Mouse (Mus musculus) myocyte (in vitro differentiated cells): ENCODE data around the gene Mylip. TPM values are rescaled to one million over a fixed set of nuclear protein-coding genes. Genes with fewer than 3 reads are reported as not detected.

Experiments used
- H3K27me3 ChIP-seq: one replicate; pipeline ENCODE4 v1.6.1; 2011; ENCODE audit not compliant: control insufficient read depth, insufficient read depth, insufficient read length
- H3K36me3 ChIP-seq: one replicate; pipeline ENCODE4 v1.6.1; 2011; ENCODE audit not compliant: control insufficient read depth, insufficient read depth
- H3K4me2 ChIP-seq: one replicate; pipeline ENCODE4 v1.6.1; 2011; ENCODE audit warnings: low read depth, control low read depth
- H3K4me3 ChIP-seq: one replicate; pipeline ENCODE4 v1.5.1; 2011; ENCODE audit warnings: mild to moderate bottlenecking, control low read depth, moderate library complexity
- H3K79me2 ChIP-seq: one replicate; pipeline ENCODE4 v1.6.1; 2011; ENCODE audit not compliant: control insufficient read depth, insufficient read depth
- H3ac ChIP-seq: one replicate; pipeline ENCODE4 v1.6.1; 2011; ENCODE audit not compliant: control insufficient read depth, insufficient read length
- CEBPB ChIP-seq: IDR thresholded peaks from 2 replicates; pipeline ENCODE4 v1.6.1; 2011; ENCODE audit warnings: mild to moderate bottlenecking, moderate library complexity; ENCODE audit not compliant: poor library complexity, insufficient read depth, severe bottlenecking
- E2F4 ChIP-seq: IDR thresholded peaks from one replicate; pipeline ENCODE4 v1.6.1; 2011; ENCODE audit warnings: mild to moderate bottlenecking, control low read depth, moderate library complexity; ENCODE audit not compliant: insufficient read depth
- MAX ChIP-seq: IDR thresholded peaks from one replicate; pipeline ENCODE4 v1.6.1; 2011; ENCODE audit warnings: low read depth, mild to moderate bottlenecking, control low read depth
- MYOD1 ChIP-seq, 3 experiments: IDR thresholded peaks; one replicate each; pipeline ENCODE4 v1.6.1; 2011; ENCODE audit warnings: control low read depth in 2 of 3, low read depth in 2 of 3, mild to moderate bottlenecking in 2 of 3, moderate library complexity in 1 of 3; ENCODE audit not compliant: insufficient read length in 2 of 3, control insufficient read depth in 1 of 3
- MYOG ChIP-seq, 3 experiments: IDR thresholded peaks; one replicate each; pipeline ENCODE4 v1.6.1; 2011; ENCODE audit warnings: control low read depth in 2 of 3, low read depth in 2 of 3, mild to moderate bottlenecking in 2 of 3; ENCODE audit not compliant: insufficient read length in 2 of 3, control insufficient read depth in 1 of 3, insufficient read depth in 1 of 3
- POLR2A ChIP-seq: IDR thresholded peaks from one replicate; pipeline ENCODE4 v1.6.1; 2011; ENCODE audit warnings: low read depth, mild to moderate bottlenecking, control low read depth, moderate library complexity; ENCODE audit not compliant: insufficient read length
- POLR2AphosphoS2 ChIP-seq: IDR thresholded peaks from one replicate; pipeline ENCODE4 v1.6.1; 2011; ENCODE audit warnings: low read depth, control low read depth; ENCODE audit not compliant: insufficient read length
- REST ChIP-seq: IDR thresholded peaks from one replicate; pipeline ENCODE4 v1.6.1; 2011; ENCODE audit warnings: mild to moderate bottlenecking, control low read depth, moderate library complexity; ENCODE audit not compliant: insufficient read depth, insufficient read length
- SRF ChIP-seq: IDR thresholded peaks from one replicate; pipeline ENCODE4 v1.6.1; 2011; ENCODE audit warnings: low read depth; ENCODE audit not compliant: control insufficient read depth, insufficient read length
- TCF12 ChIP-seq: IDR thresholded peaks from one replicate; pipeline ENCODE4 v1.6.1; 2011; ENCODE audit warnings: mild to moderate bottlenecking, control low read depth; ENCODE audit not compliant: poor library complexity, insufficient read depth, severe bottlenecking
- TCF3 ChIP-seq: IDR thresholded peaks from one replicate; pipeline ENCODE4 v1.6.1; 2011; ENCODE audit warnings: low read depth, control low read depth; ENCODE audit not compliant: insufficient read length
- USF1 ChIP-seq: IDR thresholded peaks from one replicate; pipeline ENCODE4 v1.6.1; 2011; ENCODE audit warnings: low read depth, mild to moderate bottlenecking, control low read depth, moderate library complexity
- polyA plus RNA-seq: library from polyadenylated mRNA; unstranded; fragments of >200 nt; fragmentation: generic; extraction: Trizol; gene quantifications from one replicate; pipeline ENCODE4 v1.2.1, GENCODE M21; 2012; ENCODE audit warnings: missing spikeins

Mylip gene
- polyA plus RNA-seq, 1 experiment, result 8.3 TPM

DNA sequence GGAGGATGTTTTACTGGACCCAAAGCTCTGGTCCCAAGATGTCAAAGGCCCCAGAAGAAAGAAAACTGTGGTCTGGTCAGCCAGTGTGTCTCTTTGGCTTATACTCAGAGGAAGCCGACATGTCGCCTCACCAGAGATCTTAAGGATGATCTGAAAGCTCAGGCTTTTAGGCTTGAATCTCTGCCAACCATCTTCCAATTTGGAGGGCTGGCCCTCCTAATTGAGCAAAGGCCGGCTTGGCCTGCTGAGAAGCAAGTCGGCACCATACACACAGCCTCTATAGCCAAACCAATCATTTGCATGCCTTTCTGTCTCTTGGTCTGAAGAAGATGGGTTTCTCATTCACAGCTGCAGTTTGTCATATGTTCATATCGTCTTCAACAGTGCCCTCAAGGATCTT, 33.2 kb downstream of the Mylip start:
- H3K79me2 ChIP-seq, result no peaks in the 10 kb centered on the region
- TF ChIP-seq MAX, result no peak
- TF ChIP-seq MYOG (IDR thresholded peaks at IDR 0.05; ENCODE audit: control insufficient read depth in 1 of 3, insufficient read depth in 1 of 3, insufficient read length in 2 of 3, low read depth in 2 of 3), result no peak
- TF ChIP-seq TCF12, result no peak
- H3K27me3 ChIP-seq, result no peaks in the 10 kb centered on the region
- H3K4me2 ChIP-seq, result no peak overlapping the region
- H3K36me3 ChIP-seq, result no peaks in the 10 kb centered on the region
- no peak overlapping the region for H3K4me3 ChIP-seq
- H3ac ChIP-seq, result no peak overlapping the region

DNA sequence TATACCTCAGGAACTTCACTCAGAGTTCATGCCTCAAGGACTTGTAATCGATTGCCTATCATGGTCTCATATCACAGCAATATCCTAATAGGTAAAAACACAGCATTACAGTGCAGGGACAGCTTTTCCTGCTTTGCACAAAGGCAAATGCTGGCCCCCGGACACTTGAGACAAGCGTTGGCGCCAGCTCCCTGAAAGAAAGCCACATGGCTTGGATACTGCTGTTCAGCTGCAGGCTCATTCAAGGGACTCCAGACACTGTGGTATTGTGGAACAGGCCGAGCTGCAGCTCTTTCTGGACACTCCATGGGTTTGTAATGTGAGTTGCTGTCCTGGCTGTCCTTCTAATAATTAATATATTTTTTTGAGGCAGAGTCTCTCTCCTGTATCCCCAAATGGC, 34.4 kb downstream of the Mylip start:
- no peak overlapping the region for H3K4me2 ChIP-seq
- H3K4me3 ChIP-seq, result no peak overlapping the region
- TF ChIP-seq USF1 (no peak), CEBPB (no peak), MAX (no peak)
- no peaks in the 10 kb centered on the region for H3K27me3 ChIP-seq
- no peaks in the 10 kb centered on the region for H3K36me3 ChIP-seq
- no peak overlapping the region for H3ac ChIP-seq
- no peaks in the 10 kb centered on the region for H3K79me2 ChIP-seq

DNA sequence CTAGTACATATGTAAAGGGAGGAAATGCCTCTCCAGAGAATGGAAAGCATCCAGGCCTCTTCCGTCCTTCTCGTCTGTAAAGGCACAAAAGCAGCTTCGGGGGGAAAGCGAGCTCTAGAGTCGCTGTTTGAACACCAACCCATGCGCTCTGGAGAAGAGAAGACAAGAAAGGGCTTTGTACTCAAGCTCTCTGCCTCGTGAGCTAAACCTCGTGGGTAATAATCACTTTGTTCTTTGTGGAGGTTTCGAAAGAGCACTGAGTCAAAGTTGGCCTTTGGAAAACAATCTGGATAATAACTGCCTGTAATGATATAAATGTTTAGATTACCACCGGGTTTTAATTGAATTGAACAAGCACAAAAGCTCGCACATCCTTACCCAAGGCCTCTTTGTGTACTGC, 39.7 kb downstream of the Mylip start:
- Histone ChIP-seq H3K4me2 (no peak overlapping the region), H3ac (no peak overlapping the region)
- no peak for TF ChIP-seq POLR2AphosphoS2
- no peak for TF ChIP-seq USF1
- no peak for TF ChIP-seq POLR2A
- no peak for TF ChIP-seq MYOG (IDR thresholded peaks at IDR 0.05; ENCODE audit: control insufficient read depth in 1 of 3, insufficient read depth in 1 of 3, insufficient read length in 2 of 3, low read depth in 2 of 3)
- TF ChIP-seq MYOD1 (IDR thresholded peaks at IDR 0.05; ENCODE audit: control insufficient read depth in 1 of 3, insufficient read length in 2 of 3, low read depth in 2 of 3), result no peak
- no peak for TF ChIP-seq E2F4
- TF ChIP-seq SRF, result no peak
- TF ChIP-seq TCF3, result no peak
- TF ChIP-seq MAX, result no peak
- TF ChIP-seq TCF12, result no peak
- no peak for TF ChIP-seq REST
- no peak for TF ChIP-seq CEBPB

DNA sequence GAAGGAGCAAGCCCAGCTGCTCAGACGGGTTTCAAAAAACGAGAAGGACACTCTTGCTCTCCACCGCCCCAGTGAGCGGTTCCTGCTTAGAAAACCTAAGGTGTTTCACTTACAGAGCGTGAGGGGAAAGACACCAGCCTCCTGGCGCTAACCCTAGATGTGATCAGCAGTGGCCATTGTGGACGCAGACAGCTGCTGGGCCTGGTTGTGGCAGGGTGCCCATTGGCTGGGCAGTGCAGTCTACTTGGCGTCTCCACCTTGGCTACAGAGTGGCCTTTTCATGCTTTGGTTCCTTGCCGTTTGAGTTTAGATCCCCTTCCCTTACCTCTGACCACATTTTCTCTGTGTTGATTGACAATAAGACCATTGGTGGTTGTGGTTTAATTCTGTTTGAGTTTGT, 47.6 kb downstream of the Mylip start:
- no peaks in the 10 kb centered on the region for H3K79me2 ChIP-seq
- no peak overlapping the region for H3K4me3 ChIP-seq
- H3K27me3 ChIP-seq, result no peaks in the 10 kb centered on the region
- TF ChIP-seq E2F4, result no peak
- TF ChIP-seq MYOG (IDR thresholded peaks at IDR 0.05; ENCODE audit: control insufficient read depth in 1 of 3, insufficient read depth in 1 of 3, insufficient read length in 2 of 3, low read depth in 2 of 3), result peak in 2 of 3 experiments; percentile 54
- TF ChIP-seq POLR2AphosphoS2, result no peak
- TF ChIP-seq MYOD1 (IDR thresholded peaks at IDR 0.05; ENCODE audit: control insufficient read depth in 1 of 3, insufficient read length in 2 of 3, low read depth in 2 of 3), result peak in 2 of 3 experiments; percentile 61 to 70
- no peak overlapping the region for H3K4me2 ChIP-seq
- no peaks in the 10 kb centered on the region for H3K36me3 ChIP-seq
- no peak overlapping the region for H3ac ChIP-seq

More for the DNA sequence above, 39.7 kb downstream of the Mylip start:
- Histone ChIP-seq H3K79me2 (no peaks in the 10 kb centered on the region), H3K27me3 (no peaks in the 10 kb centered on the region), H3K36me3 (no peaks in the 10 kb centered on the region), H3K4me3 (no peak overlapping the region)

DNA sequence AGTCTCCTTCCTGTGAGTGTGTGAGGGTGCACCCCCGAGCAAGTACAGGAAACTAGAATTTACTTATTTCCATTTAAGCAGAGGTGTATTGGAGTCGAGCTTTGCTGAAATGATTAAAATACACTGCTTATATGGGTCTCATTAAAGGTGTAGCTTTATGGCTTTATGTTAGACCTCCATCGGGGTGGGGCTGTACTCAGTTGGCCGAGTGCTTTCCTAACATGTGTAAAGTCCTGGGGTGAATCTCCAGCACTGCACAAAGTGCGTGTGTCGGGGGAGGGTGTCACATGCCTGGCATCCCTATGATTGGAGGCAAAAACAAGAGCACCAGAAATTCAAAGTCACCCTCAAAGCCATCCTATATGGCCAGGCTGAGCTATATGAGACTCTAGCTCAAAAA, 49.3 kb downstream of the Mylip start:
- Histone ChIP-seq H3K4me2 (no peak overlapping the region), H3ac (no peak overlapping the region), H3K27me3 (no peaks in the 10 kb centered on the region), H3K4me3 (no peak overlapping the region), H3K36me3 (no peaks in the 10 kb centered on the region), H3K79me2 (no peaks in the 10 kb centered on the region)
- no peak for TF ChIP-seq E2F4
- no peak for TF ChIP-seq TCF3
- no peak for TF ChIP-seq CEBPB
- TF ChIP-seq POLR2AphosphoS2, result no peak
- TF ChIP-seq MYOG (IDR thresholded peaks at IDR 0.05; ENCODE audit: control insufficient read depth in 1 of 3, insufficient read depth in 1 of 3, insufficient read length in 2 of 3, low read depth in 2 of 3), result no peak
- TF ChIP-seq USF1, result no peak
- no peak for TF ChIP-seq REST
- no peak for TF ChIP-seq TCF12
- TF ChIP-seq MAX, result no peak
- no peak for TF ChIP-seq MYOD1 (IDR thresholded peaks at IDR 0.05; ENCODE audit: control insufficient read depth in 1 of 3, insufficient read length in 2 of 3, low read depth in 2 of 3)
- no peak for TF ChIP-seq SRF
- TF ChIP-seq POLR2A, result no peak
